28 mouse cellular contexts compared by ENCODE assay signal in the genomic region with DNA sequence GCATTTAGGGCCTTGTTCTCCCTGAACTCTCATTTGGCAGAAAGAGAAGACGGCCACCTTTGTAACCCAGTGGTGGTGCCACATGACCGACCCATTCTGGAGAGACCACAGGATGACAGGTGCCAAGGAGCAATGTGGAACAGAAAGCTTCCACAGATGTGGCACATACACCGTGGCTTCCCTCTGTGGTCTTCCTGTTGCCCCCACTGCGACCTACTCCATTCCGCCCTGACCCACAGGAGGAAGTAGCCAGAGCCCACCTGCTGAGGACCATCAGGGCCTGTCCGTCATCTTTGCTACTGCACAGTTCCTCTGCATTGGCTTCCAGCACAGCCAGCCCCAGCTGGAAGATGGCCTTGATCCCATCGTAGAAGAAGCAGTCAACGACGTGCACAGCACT. TPM values are rescaled to one million over a fixed set of nuclear protein-coding genes. Genes with fewer than 3 reads are reported as not detected.
DNase-seq lines count a peak whose midpoint lies in the region; ATAC-seq and TF ChIP-seq lines count a peak whose summit lies in the region.
"Had no signal": no experiment of that assay in that cellular context is flagged by ENCODE, and none has a peak within 500 bp of the region (broad histone marks: within the 10 kb centered on the region; RNA-seq: fewer than 3 reads in every experiment).

No protein-coding gene starts in this region.

- 84% methylated on average over 9 of the region's 9 CpGs for WGBS in midbrain, embryonic 11.5 days
- 81% methylated on average over 9 of the region's 9 CpGs for WGBS in midbrain, postnatal 0 days

- TF ChIP-seq POLR2A in myocyte (IDR thresholded peaks at IDR 0.05; ENCODE audit: insufficient read length, low read depth) = no peak

- H3ac ChIP-seq in myocyte (ENCODE audit: control insufficient read depth, insufficient read length) = no peak overlapping the region

- H3K79me2 ChIP-seq in myocyte (ENCODE audit: control insufficient read depth, insufficient read depth) = no peaks in the 10 kb centered on the region

- no peaks in the 10 kb centered on the region for H3K27me3 ChIP-seq in midbrain, embryonic 11.5 days (ENCODE audit: control insufficient read depth, insufficient read depth, low read length)
- H3K27me3 ChIP-seq in midbrain, postnatal 0 days (ENCODE audit: insufficient read depth, low read length) = no peaks in the 10 kb centered on the region
- peaks cover 5% of the 10 kb centered on the region for H3K27me3 ChIP-seq in myocyte (ENCODE audit: control insufficient read depth, insufficient read depth, insufficient read length)
- H3K27me3 ChIP-seq: embryonic facial prominence, embryonic 12.5 days; embryonic facial prominence, embryonic 15.5 days; heart, embryonic 13.5 days; Patski had no signal

- no peak overlapping the region for H3K4me2 ChIP-seq in midbrain, embryonic 11.5 days
- no peak overlapping the region for H3K4me2 ChIP-seq in midbrain, postnatal 0 days (ENCODE audit: low read depth, low read length, poor library complexity, severe bottlenecking)
- no peak overlapping the region for H3K4me2 ChIP-seq in myocyte (ENCODE audit: low read depth)
- H3K4me2 ChIP-seq: embryonic facial prominence, embryonic 12.5 days; embryonic facial prominence, embryonic 15.5 days; heart, embryonic 13.5 days; hindbrain, embryonic 14.5 days had no signal

- no peaks in the 10 kb centered on the region for H3K4me1 ChIP-seq in midbrain, embryonic 11.5 days (ENCODE audit: control insufficient read depth, insufficient read depth, low read length)
- no peaks in the 10 kb centered on the region for H3K4me1 ChIP-seq in midbrain, postnatal 0 days (ENCODE audit: insufficient read depth, low read length)
- H3K4me1 ChIP-seq: embryonic facial prominence, embryonic 12.5 days; embryonic facial prominence, embryonic 15.5 days had no signal

- no peak overlapping the region for H3K9ac ChIP-seq in midbrain, embryonic 11.5 days (ENCODE audit: low read length)
- no peak overlapping the region for H3K9ac ChIP-seq in midbrain, postnatal 0 days (replicated peaks; ENCODE audit: low read length, poor library complexity, severe bottlenecking)
- H3K9ac ChIP-seq: embryonic facial prominence, embryonic 12.5 days; embryonic facial prominence, embryonic 15.5 days; forebrain, postnatal 0 days; heart, embryonic 13.5 days; hindbrain, embryonic 14.5 days had no signal

- no peak overlapping the region for H3K27ac ChIP-seq in midbrain, embryonic 11.5 days (ENCODE audit: low read depth, low read length)
- H3K27ac ChIP-seq in midbrain, postnatal 0 days (ENCODE audit: low read depth, low read length) = no peak overlapping the region
- H3K27ac ChIP-seq: embryonic facial prominence, embryonic 12.5 days; embryonic facial prominence, embryonic 15.5 days; heart, adult 2 months; heart, embryonic 10.5 days; heart, embryonic 13.5 days; hindbrain, embryonic 14.5 days; hindbrain, postnatal 0 days had no signal

- peak; percentile 19 for DNase-seq in midbrain, embryonic 11.5 days (ENCODE audit: low spot score, missing footprints)
- DNase-seq in midbrain, postnatal 0 days (ENCODE audit: low spot score) = no peak
- DNase-seq in urinary bladder, adult 2 months (ENCODE audit: low spot score) = no peak
- DNase-seq: adrenal gland, postnatal 10 days; adrenal gland, postnatal 36 days; B cell, adult 2 months; cerebellum, adult 11 months; cerebellum, adult 8-10 months; cerebellum, postnatal 36 days; forebrain, postnatal 0 days; gastrocnemius, postnatal 25 days; heart, adult 2 months; heart, postnatal 14 days; heart, postnatal 4 days had no signal

- H3K9me3 ChIP-seq in midbrain, embryonic 11.5 days (ENCODE audit: control insufficient read depth, low read length) = no peaks in the 10 kb centered on the region
- no peaks in the 10 kb centered on the region for H3K9me3 ChIP-seq in midbrain, postnatal 0 days (ENCODE audit: low read length)
- H3K9me3 ChIP-seq: embryonic facial prominence, embryonic 12.5 days; embryonic facial prominence, embryonic 15.5 days; heart, embryonic 10.5 days; heart, embryonic 13.5 days had no signal

- no peaks in the 10 kb centered on the region for H3K36me3 ChIP-seq in midbrain, embryonic 11.5 days (ENCODE audit: control insufficient read depth, insufficient read depth, low read length)
- peaks cover 38% of the 10 kb centered on the region for H3K36me3 ChIP-seq in midbrain, postnatal 0 days (ENCODE audit: insufficient read depth, low read length)
- H3K36me3 ChIP-seq in myocyte (ENCODE audit: control insufficient read depth, insufficient read depth) = no peaks in the 10 kb centered on the region
- H3K36me3 ChIP-seq: embryonic facial prominence, embryonic 12.5 days; embryonic facial prominence, embryonic 15.5 days had no signal

- no peak for TF ChIP-seq CTCF in midbrain, postnatal 0 days (IDR thresholded peaks at IDR 0.05)

- no peak overlapping the region for H3K4me3 ChIP-seq in midbrain, embryonic 11.5 days (ENCODE audit: low read depth, low read length)
- no peak overlapping the region for H3K4me3 ChIP-seq in midbrain, postnatal 0 days (ENCODE audit: low read depth, low read length)
- H3K4me3 ChIP-seq in myocyte = no peak overlapping the region
- H3K4me3 ChIP-seq: embryonic facial prominence, embryonic 12.5 days; embryonic facial prominence, embryonic 15.5 days; heart, adult 2 months; heart, embryonic 10.5 days; heart, embryonic 13.5 days had no signal

- no peak for ATAC-seq in midbrain, embryonic 11.5 days (ENCODE audit: low FRiP score)
- no peak for ATAC-seq in midbrain, postnatal 0 days (ENCODE audit: low FRiP score)
- peak; percentile 49 for ATAC-seq in common myeloid progenitor, adult 5-6 weeks (replicated peaks; ENCODE audit: low read depth, poor library complexity, severe bottlenecking)
- ATAC-seq in cerebellum, adult (ENCODE audit: insufficient number of reproducible peaks, low FRiP score, low TSS enrichment) = no peak
- ATAC-seq: CD4-positive, CD25-positive, alpha-beta regulatory T cell, adult 4 months; forebrain, embryonic 14.5 days; forebrain, postnatal 0 days; hindbrain, postnatal 0 days; inflammation-experienced regulatory T-cells, adult 6 months; intestine, embryonic 16.5 days; Patski had no signal

TF ChIP-seq in myocyte, 11 proteins besides CTCF, POLR2A, EP300 and RAD21:
- TF ChIP-seq REST (IDR thresholded peaks at IDR 0.05; ENCODE audit: insufficient read depth, insufficient read length) (no peak), USF1 (IDR thresholded peaks at IDR 0.05; ENCODE audit: low read depth) (peak; percentile 20), MYOG (IDR thresholded peaks at IDR 0.05; ENCODE audit: control insufficient read depth in 1 of 3, insufficient read depth in 1 of 3, insufficient read length in 2 of 3, low read depth in 2 of 3) (peak in 2 of 3 experiments; percentile 79 to 91), SRF (IDR thresholded peaks at IDR 0.05; ENCODE audit: control insufficient read depth, insufficient read length, low read depth) (no peak), MYOD1 (IDR thresholded peaks at IDR 0.05; ENCODE audit: control insufficient read depth in 1 of 3, insufficient read length in 2 of 3, low read depth in 2 of 3) (peak in 2 of 3 experiments; percentile 95 to 96), TCF3 (IDR thresholded peaks at IDR 0.05; ENCODE audit: insufficient read length, low read depth) (peak; percentile 61), CEBPB (IDR thresholded peaks at IDR 0.05; ENCODE audit: insufficient read depth, poor library complexity, severe bottlenecking) (no peak), MAX (IDR thresholded peaks at IDR 0.05; ENCODE audit: low read depth) (no peak), POLR2AphosphoS2 (IDR thresholded peaks at IDR 0.05; ENCODE audit: insufficient read length, low read depth) (no peak), TCF12 (IDR thresholded peaks at IDR 0.05; ENCODE audit: insufficient read depth, poor library complexity, severe bottlenecking) (peak; percentile 58), E2F4 (IDR thresholded peaks at IDR 0.05; ENCODE audit: insufficient read depth) (no peak)

RNA-seq across cellular contexts. Expression of a gene that starts 13.4 kb away (rescaled TPM):
- polyA plus RNA-seq in midbrain, embryonic 11.5 days (2014; fragmentation: Nextera tagmentation; extraction: Ambion mirVana) = 430 and 474 TPM in 2 replicates
- total RNA-seq in midbrain, postnatal 0 days (2014; rRNA removed) = 273 and 342 TPM in 2 replicates
- 346 and 367 TPM in 2 replicates for polyA plus RNA-seq in midbrain, postnatal 0 days (2015; fragmentation: Nextera tagmentation; extraction: Ambion mirVana)
- total RNA-seq in common myeloid progenitor, adult 5-6 weeks (2017) = 610 and 623 TPM in 2 replicates
- 1,627 TPM for polyA plus RNA-seq in myocyte (2012; fragmentation: generic; extraction: Trizol)
- 1,681 and 1,760 TPM in 2 replicates for polyA plus RNA-seq in urinary bladder, adult 2 months (2012; rRNA removed)
